In genomic region chr9:117091253-117092176, GRCm38 (mm10) we compare ENCODE assay signal across 14 mouse cellular contexts.
"Had no signal": no experiment of that assay in that cellular context is flagged by ENCODE, and none has a peak within 500 bp of the region (broad histone marks: within the 10 kb centered on the region; RNA-seq: fewer than 3 reads in every experiment).

No protein-coding gene starts in this region.

- H3K4me1 ChIP-seq: midbrain, embryonic 10.5 days had no signal

- H3K9ac ChIP-seq: kidney, embryonic 15.5 days; liver, embryonic 14.5 days; neural tube, embryonic 13.5 days had no signal

- H3K36me3 ChIP-seq: midbrain, embryonic 10.5 days; neural tube, embryonic 13.5 days had no signal

- H3K27me3 ChIP-seq: kidney, embryonic 15.5 days; neural tube, embryonic 13.5 days had no signal

- H3K4me3 ChIP-seq: kidney, embryonic 15.5 days; midbrain, embryonic 10.5 days; neural tube, embryonic 13.5 days had no signal

- ATAC-seq: intestine, embryonic 16.5 days; midbrain, embryonic 16.5 days had no signal

- DNase-seq: kidney, adult 2 months; kidney, postnatal 14 days; left cerebral cortex, postnatal 4 days; lung, adult 2 months; retina, postnatal 1 day; right cerebral cortex, postnatal 4 days; spleen, adult 18-20 months; thymus, postnatal 36 days had no signal

- H3K27ac ChIP-seq: kidney, embryonic 15.5 days; liver, embryonic 14.5 days; midbrain, embryonic 10.5 days; neural tube, embryonic 13.5 days had no signal

- H3K4me2 ChIP-seq: kidney, embryonic 15.5 days; neural tube, embryonic 13.5 days had no signal

- H3K9me3 ChIP-seq: kidney, embryonic 15.5 days; midbrain, embryonic 10.5 days; neural tube, embryonic 13.5 days had no signal
